Mouse (Mus musculus) lung, embryonic 16.5 days (tissue): Measurements from ENCODE around the gene Tut1. TPM values are rescaled to one million over a fixed set of nuclear protein-coding genes. Genes with fewer than 3 reads are reported as not detected.

Experiments used
- ATAC-seq: fragments of 200-750 bp; cut with Nextera tagmentation; 2 replicates; pipeline ENCODE4 v1.8.0; 2017; ENCODE audit warnings: low read depth, mild to moderate bottlenecking, moderate library complexity
- H3K27ac ChIP-seq: fragments of 300-500 bp; sonication (generic); 2 replicates; pipeline ENCODE4 v1.5.1; 2014; ENCODE audit warnings: mild to moderate bottlenecking, control low read depth, low read length
- H3K27me3 ChIP-seq: fragments of 300-500 bp; sonication (generic); 2 replicates; pipeline ENCODE4 v1.6.1; 2014; ENCODE audit warnings: low read depth, low read length, mixed read lengths; ENCODE audit not compliant: control insufficient read depth, insufficient read depth
- H3K36me3 ChIP-seq: fragments of 300-500 bp; sonication (generic); 2 replicates; pipeline ENCODE4 v1.6.1; 2014; ENCODE audit warnings: low read length; ENCODE audit not compliant: control insufficient read depth, insufficient read depth
- H3K4me1 ChIP-seq: fragments of 300-500 bp; sonication (generic); replicated peaks from 2 replicates; pipeline ENCODE4 v1.6.1; 2014; ENCODE audit warnings: low read length, mixed read lengths; ENCODE audit not compliant: control insufficient read depth, insufficient read depth
- H3K4me2 ChIP-seq: fragments of 300-500 bp; sonication (generic); 2 replicates; pipeline ENCODE4 v1.6.1; 2014; ENCODE audit warnings: low read depth, low read length, control low read depth
- H3K4me3 ChIP-seq: fragments of 300-500 bp; sonication (generic); 2 replicates; pipeline ENCODE4 v1.5.1; 2014; ENCODE audit warnings: mild to moderate bottlenecking, low read length, control low read depth
- H3K9ac ChIP-seq: fragments of 300-500 bp; sonication (generic); 2 replicates; pipeline ENCODE4 v1.6.1; 2014; ENCODE audit warnings: low read length, control low read depth
- H3K9me3 ChIP-seq: fragments of 300-500 bp; sonication (generic); 2 replicates; pipeline ENCODE4 v1.6.1; 2016; ENCODE audit warnings: low read length; ENCODE audit not compliant: control insufficient read depth
- WGBS: fragments of 180-500 bp; shearing (Covaris S2); extraction: QIAGEN DNeasy Blood & Tissue Kit; methylation state at CpG from one replicate; pipeline ENCODE4 v1.1.7; 2014; 5-methylcytosine and 5-hydroxymethylcytosine counted together
- polyA plus RNA-seq: library from polyadenylated mRNA; unstranded; fragments of >200 nt; fragmentation: Nextera tagmentation; extraction: Ambion mirVana; gene quantifications from 2 replicates; pipeline ENCODE4 v1.2.1, GENCODE M21; 2015

The Tut1 gene
- polyA plus RNA-seq, 1 experiment from 2014 or later, result 27.5 TPM

DNA sequence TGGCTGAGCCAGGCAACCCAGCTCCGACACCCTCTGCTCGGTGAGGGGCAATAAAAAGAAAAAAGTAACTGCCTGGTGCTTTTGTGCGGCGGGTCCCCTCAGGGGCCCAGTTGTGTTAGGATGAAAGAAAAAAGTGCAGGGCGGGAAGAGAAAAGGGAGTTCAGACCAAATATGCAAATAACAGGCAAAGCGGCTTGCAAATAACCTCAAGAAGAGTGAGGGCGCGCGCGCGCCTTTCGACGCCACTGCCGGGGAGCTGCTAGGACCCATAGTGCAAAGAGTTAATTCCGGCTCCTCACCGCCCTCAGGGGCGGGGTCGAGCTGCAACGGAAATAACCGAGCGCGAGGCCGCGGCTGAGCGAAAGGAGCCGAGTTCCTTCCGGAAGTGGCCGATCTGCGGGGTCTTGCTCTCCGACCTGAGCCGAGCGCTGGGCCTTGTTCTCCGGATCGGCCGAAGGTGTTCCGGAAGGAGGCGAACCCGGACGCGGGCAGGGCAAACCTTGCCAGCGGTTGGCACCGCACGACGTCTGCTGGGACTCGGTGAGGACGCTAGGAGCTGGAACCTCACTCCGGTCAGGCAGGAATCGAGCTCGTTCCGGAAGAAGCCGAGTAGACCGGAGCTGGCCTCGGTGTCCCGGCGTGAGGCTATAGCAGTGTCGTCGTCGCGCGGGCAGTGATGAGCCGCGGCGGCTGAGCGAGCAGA lies 12.0 kb upstream of the Tut1 start, which contains the start of gene Mta2:
TSS of gene Mta2 (plus strand) at position 361 of the 703 bp plus-strand sequence.
- Histone ChIP-seq H3K27ac (peak within 1 kb of the TSS; percentile 95), H3K9me3 (no peaks in the 10 kb centered on the region), H3K4me2 (peak within 1 kb of the TSS; percentile 57), H3K4me1 (peaks cover 31% of the 10 kb centered on the region), H3K4me3 (peak within 1 kb of the TSS; percentile 73), H3K9ac (peak within 1 kb of the TSS; percentile 92), H3K27me3 (no peaks in the 10 kb centered on the region), H3K36me3 (peaks cover 29% of the 10 kb centered on the region)
- under 1% methylated on average over 64 of the region's 64 CpGs for WGBS
- peak; percentile 95 for ATAC-seq

DNA sequence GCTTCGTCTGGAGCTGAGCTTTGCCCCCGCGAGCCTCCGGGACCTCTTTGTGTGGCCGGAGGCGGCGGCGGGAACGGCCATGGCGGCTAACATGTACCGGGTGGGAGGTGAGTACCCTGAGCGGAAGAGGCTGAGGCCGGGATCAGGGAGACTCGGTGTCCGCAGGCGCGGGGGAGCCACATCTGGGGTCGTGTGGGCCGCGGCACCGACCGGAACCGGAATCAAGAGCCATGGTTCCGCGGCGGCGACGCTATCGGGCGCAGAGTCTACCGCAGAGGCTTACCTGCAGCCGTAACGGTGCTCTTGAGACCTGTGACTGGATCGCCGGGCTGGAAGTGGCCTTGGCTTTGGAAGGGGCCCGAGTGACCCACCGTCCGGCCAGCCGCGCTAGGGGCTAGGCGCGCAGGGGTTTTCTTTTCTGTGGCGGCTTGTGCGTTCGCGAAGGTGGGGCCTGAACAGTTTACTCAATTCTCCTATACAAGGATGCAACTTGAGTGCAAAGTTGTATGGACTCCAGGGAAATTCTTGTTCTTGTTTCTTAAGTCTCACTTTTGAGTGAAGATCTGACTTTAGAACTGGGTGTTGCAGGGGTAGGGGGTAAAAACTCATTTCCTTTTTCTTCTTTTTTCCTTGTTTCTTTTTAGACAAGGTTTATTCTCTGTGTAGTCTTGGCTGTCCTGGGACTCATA lies 11.2 kb upstream of the Tut1 start:
- Histone ChIP-seq H3K27me3 (no peaks in the 10 kb centered on the region), H3K4me2 (peak overlapping the region; percentile 57), H3K4me1 (peaks cover 31% of the 10 kb centered on the region), H3K36me3 (peaks cover 34% of the 10 kb centered on the region), H3K4me3 (peak overlapping the region; percentile 73), H3K9me3 (no peaks in the 10 kb centered on the region), H3K27ac (peak overlapping the region; percentile 95), H3K9ac (peak overlapping the region; percentile 92)
- peak; percentile 62 for ATAC-seq
- under 1% methylated on average over 46 of the region's 46 CpGs for WGBS

DNA sequence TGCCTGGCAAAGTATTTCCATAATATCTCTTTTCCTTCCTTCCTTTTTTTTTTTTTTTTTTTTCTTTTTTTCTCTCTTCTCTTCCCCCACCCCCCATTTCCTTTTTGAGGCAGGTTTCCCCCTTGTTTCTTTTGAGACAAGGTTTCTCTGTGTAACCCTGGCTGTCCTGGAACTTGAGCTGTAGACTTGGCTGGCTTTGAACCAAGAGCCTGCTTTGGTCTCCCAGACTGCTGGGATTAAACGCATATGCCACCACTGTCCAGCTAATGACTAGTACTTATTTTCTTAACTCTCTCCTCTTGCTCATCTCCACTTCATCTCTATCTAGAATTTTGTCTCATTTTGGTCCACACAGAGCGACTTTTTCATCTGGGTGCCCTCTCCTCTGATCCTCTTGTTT lies 10.6 kb upstream of the Tut1 start:
- Histone ChIP-seq H3K27ac (peak overlapping the region; percentile 14; the same call in 1 of the 2 replicates), H3K36me3 (peaks cover 37% of the 10 kb centered on the region), H3K4me2 (peak overlapping the region; percentile 57), H3K4me1 (peaks cover 31% of the 10 kb centered on the region), H3K4me3 (peak overlapping the region; percentile 73), H3K27me3 (no peaks in the 10 kb centered on the region), H3K9me3 (no peaks in the 10 kb centered on the region), H3K9ac (peak overlapping the region; percentile 92)
- ATAC-seq, result no peak
- WGBS, result 51% methylated on average over 2 of the region's 2 CpGs

DNA sequence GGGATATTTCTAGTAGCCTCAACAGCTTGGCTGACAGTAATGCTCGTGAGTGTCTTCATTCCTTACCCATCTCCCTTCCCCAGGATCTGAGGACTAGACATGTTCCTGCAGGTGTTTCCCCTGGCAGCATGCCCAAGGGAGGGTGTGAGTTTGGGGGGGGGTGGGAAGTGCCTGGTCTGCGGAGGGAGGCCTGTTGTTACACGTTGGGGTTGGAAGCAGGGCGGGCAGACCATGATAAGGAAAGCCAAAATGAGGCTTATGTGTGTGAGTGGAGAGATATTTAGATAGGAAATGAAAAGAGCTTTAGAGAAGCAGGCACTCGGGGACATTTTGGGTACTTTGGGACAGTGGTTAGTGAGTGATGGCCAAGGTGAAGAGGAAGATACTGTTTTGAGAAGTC lies 9.6 kb upstream of the Tut1 start:
- Histone ChIP-seq H3K4me3 (peak overlapping the region; percentile 73), H3K36me3 (peaks cover 42% of the 10 kb centered on the region), H3K4me1 (peaks cover 31% of the 10 kb centered on the region), H3K27me3 (no peaks in the 10 kb centered on the region), H3K27ac (peak overlapping the region; percentile 47; the same call in 1 of the 2 replicates), H3K9me3 (no peaks in the 10 kb centered on the region), H3K9ac (peak overlapping the region; percentile 92), H3K4me2 (peak overlapping the region; percentile 57)
- ATAC-seq, result no peak
- WGBS, result 22% methylated on average over 5 of the region's 5 CpGs

DNA sequence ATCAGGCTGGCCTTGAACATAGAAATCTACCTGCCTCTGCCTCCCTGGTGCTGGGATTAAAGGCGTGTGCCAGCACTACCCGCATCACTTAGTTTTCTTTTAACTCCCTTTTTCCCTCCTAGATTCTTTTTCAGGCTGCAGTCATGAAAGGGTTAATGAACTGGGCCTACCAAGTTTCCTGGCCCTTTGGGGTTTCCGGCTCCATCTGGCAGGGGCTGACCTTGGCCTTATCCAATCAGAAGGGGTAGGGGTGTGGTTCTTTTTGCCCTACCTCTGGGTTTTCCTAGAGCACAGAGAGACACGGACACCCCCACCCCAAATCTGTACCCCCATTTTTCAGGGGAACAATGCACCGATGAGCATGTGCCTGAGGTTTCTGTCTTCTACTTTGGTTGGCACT lies 8.9 kb upstream of the Tut1 start:
- H3K27me3 ChIP-seq, result no peaks in the 10 kb centered on the region
- H3K27ac ChIP-seq, result no peak overlapping the region
- peak overlapping the region; percentile 50 for H3K9ac ChIP-seq
- ATAC-seq, result no peak
- H3K4me1 ChIP-seq, result peaks cover 31% of the 10 kb centered on the region
- H3K4me3 ChIP-seq, result peak overlapping the region; percentile 28
- WGBS, result 15% methylated on average over 5 of the region's 5 CpGs
- H3K36me3 ChIP-seq, result peaks cover 44% of the 10 kb centered on the region
- no peaks in the 10 kb centered on the region for H3K9me3 ChIP-seq
- H3K4me2 ChIP-seq, result peak overlapping the region; percentile 57

DNA sequence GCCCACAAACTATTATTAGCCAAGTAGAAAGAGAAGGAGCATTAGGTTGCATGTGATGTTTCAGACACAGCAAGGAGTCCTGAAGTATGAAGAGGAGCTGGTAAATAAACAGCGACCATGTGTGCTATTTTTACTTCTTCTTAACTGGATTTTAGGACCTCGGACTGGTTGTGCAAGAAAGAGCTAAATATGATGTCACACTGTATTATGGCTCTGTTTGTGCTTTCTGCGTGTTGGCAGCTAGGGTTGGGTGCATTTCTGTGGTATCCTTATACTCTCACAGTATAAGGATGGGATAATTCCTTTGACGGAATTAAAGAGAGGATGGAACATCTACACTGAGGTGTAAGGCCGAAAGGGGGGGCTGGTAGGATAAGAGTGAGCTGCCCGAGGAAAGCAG lies 8.4 kb upstream of the Tut1 start:
- Histone ChIP-seq H3K27ac (no peak overlapping the region), H3K4me1 (peaks cover 31% of the 10 kb centered on the region), H3K9me3 (no peaks in the 10 kb centered on the region), H3K27me3 (no peaks in the 10 kb centered on the region), H3K4me3 (peak overlapping the region; percentile 28), H3K4me2 (peak overlapping the region; percentile 57), H3K36me3 (peaks cover 44% of the 10 kb centered on the region), H3K9ac (peak overlapping the region; percentile 50)
- ATAC-seq, result no peak
- WGBS, result 66% methylated on average over 6 of the region's 6 CpGs

DNA sequence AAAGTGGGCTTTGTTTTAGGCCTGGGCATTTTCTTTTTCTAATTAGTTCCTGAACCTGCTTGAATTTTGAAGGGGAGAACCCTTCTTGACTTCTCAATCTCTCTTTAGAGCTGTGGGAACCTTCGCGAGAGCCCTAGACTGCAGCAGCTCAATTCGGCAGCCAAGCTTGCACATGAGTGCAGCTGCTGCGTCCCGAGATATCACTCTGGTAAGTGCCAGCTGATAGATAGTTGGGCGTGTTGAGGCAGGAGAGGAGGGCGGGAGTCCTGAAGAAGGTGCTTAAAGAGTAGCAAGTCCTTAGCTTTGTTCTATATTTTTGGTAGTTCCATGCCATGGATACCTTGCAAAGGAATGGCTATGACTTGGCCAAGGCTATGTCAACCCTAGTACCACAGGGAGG lies 6.7 kb upstream of the Tut1 start:
- no peak for ATAC-seq
- H3K9me3 ChIP-seq, result no peaks in the 10 kb centered on the region
- WGBS, result 85% methylated on average over 7 of the region's 7 CpGs

DNA sequence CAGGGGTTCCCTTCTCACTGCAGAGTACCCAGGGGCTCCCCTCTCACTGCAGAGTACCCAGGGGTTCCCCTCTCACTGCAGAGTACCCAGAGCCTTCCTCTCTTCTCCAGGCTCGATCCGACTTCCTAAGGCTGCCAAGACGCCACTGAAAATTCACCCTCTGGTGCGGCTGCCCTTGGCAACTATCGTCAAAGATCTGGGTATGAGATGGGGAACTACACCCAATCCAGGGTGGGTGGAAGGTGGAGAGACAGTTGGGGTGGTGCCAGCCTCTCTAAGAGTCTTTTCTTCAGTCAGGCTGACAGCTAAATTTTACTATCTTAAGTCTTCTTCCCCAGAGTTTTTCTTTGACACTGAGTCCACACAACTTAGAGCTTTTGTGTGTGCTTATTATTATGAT lies 3.5 kb upstream of the Tut1 start:
- Histone ChIP-seq H3K4me2 (no peak overlapping the region), H3K4me1 (peaks cover 12% of the 10 kb centered on the region), H3K9ac (no peak overlapping the region), H3K27ac (no peak overlapping the region), H3K4me3 (no peak overlapping the region), H3K27me3 (no peaks in the 10 kb centered on the region), H3K9me3 (no peaks in the 10 kb centered on the region), H3K36me3 (peaks cover 53% of the 10 kb centered on the region)
- no peak for ATAC-seq
- 90% methylated on average over 5 of the region's 5 CpGs for WGBS

More for the DNA sequence above, 6.7 kb upstream of the Tut1 start:
- no peak overlapping the region for H3K4me3 ChIP-seq
- H3K27me3 ChIP-seq, result no peaks in the 10 kb centered on the region
- H3K9ac ChIP-seq, result no peak overlapping the region
- H3K27ac ChIP-seq, result no peak overlapping the region
- H3K4me2 ChIP-seq, result no peak overlapping the region
- H3K36me3 ChIP-seq, result peaks cover 56% of the 10 kb centered on the region
- peaks cover 23% of the 10 kb centered on the region for H3K4me1 ChIP-seq

DNA sequence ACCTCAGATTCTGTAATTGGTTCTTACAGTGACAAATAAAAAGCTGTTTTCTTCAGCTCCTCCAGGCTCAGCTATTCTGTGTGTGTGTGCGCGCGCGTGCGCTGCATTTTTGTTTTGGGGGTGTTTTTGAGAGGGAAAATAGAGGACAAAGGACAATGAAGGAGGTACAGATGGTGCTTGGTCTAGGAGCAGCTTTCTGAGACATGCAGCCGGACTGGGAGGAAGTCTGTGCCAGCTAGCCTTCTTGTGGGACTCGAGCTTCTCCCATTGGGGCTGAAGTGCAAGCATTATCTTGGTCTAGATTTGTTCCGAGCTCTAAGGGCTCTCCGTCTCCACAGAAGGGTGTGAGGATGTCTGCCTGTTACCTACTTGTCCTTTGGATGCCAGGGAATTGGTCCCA lies 1.4 kb upstream of the Tut1 start:
- no peak for ATAC-seq
- no peaks in the 10 kb centered on the region for H3K27me3 ChIP-seq
- peaks cover 46% of the 10 kb centered on the region for H3K36me3 ChIP-seq
- H3K9me3 ChIP-seq, result no peaks in the 10 kb centered on the region
- H3K27ac ChIP-seq, result no peak overlapping the region
- H3K4me1 ChIP-seq, result peaks cover 11% of the 10 kb centered on the region
- H3K4me3 ChIP-seq, result no peak overlapping the region
- 89% methylated on average over 9 of the region's 9 CpGs for WGBS
- no peak overlapping the region for H3K9ac ChIP-seq
- H3K4me2 ChIP-seq, result no peak overlapping the region
